Mouse (Mus musculus): ENCODE data around the gene Tfb1m. TPM values are rescaled to one million over a fixed set of nuclear protein-coding genes. Genes with fewer than 3 reads are reported as not detected.

Tfb1m gene
- polyA plus RNA-seq, 1 experiment from 2014 or later: 6.2 TPM

DNA sequence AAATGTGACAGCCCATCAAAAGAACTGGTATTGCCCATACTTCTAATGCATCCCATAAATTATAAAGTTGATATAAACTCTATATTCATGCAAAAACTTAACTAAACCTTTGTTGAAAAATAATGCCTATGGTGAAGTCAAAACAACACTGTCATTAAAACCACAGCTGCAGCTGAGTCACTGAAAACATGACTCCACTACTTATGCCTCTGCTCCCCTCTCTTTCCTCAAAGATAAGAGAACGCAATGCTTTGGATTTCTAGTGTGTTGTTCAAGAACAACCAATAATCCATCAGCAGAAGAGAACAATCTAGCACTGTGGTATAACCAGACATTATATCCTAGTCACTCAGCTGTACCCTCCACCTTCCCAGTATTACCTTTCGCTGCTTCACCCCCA is 17.3 kb downstream of the Tfb1m start:
- 92% methylated on average over 2 of the region's 2 CpGs for WGBS

DNA sequence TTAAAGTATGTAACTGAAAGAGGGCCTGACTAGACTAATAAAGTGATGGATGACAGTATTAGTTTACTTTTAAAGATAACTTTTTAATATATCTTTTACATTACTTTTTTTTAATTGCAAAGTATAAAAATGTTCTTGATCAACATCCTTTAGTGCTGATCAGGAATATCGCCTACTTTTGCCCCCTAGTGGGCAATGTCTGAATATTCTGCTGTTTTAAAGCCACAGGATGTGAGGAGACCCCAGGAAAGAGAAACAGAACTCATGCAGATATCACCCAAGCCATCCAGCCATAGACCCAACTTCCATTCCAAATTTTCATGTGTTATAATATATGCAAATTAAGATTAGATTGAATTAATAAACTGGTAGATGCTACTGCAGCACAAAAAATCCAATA is 24.2 kb downstream of the Tfb1m start:
- Histone ChIP-seq H3K9me3 (ENCODE audit: control insufficient read depth) (no peaks in the 10 kb centered on the region), H3K27me3 (replicated peaks; ENCODE audit: control insufficient read depth, insufficient read depth, low read length) (no peaks in the 10 kb centered on the region), H3K4me3 (ENCODE audit: low read depth, low read length) (no peak overlapping the region), H3K36me3 (ENCODE audit: control insufficient read depth, insufficient read depth) (peaks cover 15% of the 10 kb centered on the region; the same call in 1 of the 2 replicates), H3K4me1 (replicated peaks; ENCODE audit: control insufficient read depth, insufficient read depth, low read length) (no peaks in the 10 kb centered on the region), H3K27ac (ENCODE audit: low read depth, low read length) (no peak overlapping the region), H3K9ac (ENCODE audit: low read depth, low read length) (no peak overlapping the region), H3K4me2 (replicated peaks; ENCODE audit: low read depth) (no peak overlapping the region)
- no peak for ATAC-seq
- WGBS: 40% methylated on average over 1 of the region's 1 CpGs
- peak; percentile 69 for TF ChIP-seq CTCF (IDR thresholded peaks at IDR 0.05; ENCODE audit: low read depth)

More for the DNA sequence above, 17.3 kb downstream of the Tfb1m start:
- H3K4me2 ChIP-seq (replicated peaks; ENCODE audit: low read depth): no peak overlapping the region
- H3K4me1 ChIP-seq (replicated peaks; ENCODE audit: control insufficient read depth, insufficient read depth, low read length): no peaks in the 10 kb centered on the region
- H3K9ac ChIP-seq (ENCODE audit: low read depth, low read length): no peak overlapping the region
- no peak for ATAC-seq
- H3K36me3 ChIP-seq (ENCODE audit: control insufficient read depth, insufficient read depth): peaks cover 22% of the 10 kb centered on the region
- TF ChIP-seq CTCF (IDR thresholded peaks at IDR 0.05; ENCODE audit: low read depth): no peak
- H3K27me3 ChIP-seq (replicated peaks; ENCODE audit: control insufficient read depth, insufficient read depth, low read length): no peaks in the 10 kb centered on the region
- H3K4me3 ChIP-seq (ENCODE audit: low read depth, low read length): no peak overlapping the region
- H3K27ac ChIP-seq (ENCODE audit: low read depth, low read length): no peak overlapping the region
- H3K9me3 ChIP-seq (ENCODE audit: control insufficient read depth): no peaks in the 10 kb centered on the region

DNA sequence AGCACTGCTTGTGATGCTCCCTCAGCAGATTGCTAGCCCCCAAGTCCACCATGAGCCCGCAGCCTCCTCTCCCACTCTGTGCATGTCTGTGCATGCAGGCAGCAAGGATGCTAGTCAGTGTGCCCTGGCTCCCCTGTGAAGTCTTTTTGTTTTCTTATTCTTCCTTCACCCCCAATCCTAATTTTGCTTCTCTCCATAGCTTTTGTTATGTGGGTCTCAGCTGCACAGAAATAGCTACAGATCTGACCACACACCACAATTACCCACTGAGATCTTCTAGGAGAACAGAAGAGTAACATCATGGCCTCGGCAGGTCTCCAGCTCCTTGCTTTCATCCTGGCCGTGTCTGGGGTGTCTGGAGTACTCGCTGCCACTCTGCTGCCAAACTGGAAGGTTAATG is 25.3 kb downstream of the Tfb1m start, which contains the start of gene Cldn20:
TSS of gene Cldn20 (plus strand) at position 301 of the 400 bp plus-strand sequence.
- Histone ChIP-seq H3K4me1 (replicated peaks; ENCODE audit: control insufficient read depth, insufficient read depth, low read length) (no peaks in the 10 kb centered on the region), H3K9ac (ENCODE audit: low read depth, low read length) (no peak within 1 kb of the TSS), H3K4me2 (replicated peaks; ENCODE audit: low read depth) (no peak within 1 kb of the TSS), H3K4me3 (ENCODE audit: low read depth, low read length) (no peak within 1 kb of the TSS), H3K27ac (ENCODE audit: low read depth, low read length) (no peak within 1 kb of the TSS), H3K27me3 (replicated peaks; ENCODE audit: control insufficient read depth, insufficient read depth, low read length) (no peaks in the 10 kb centered on the region), H3K9me3 (ENCODE audit: control insufficient read depth) (no peaks in the 10 kb centered on the region), H3K36me3 (ENCODE audit: control insufficient read depth, insufficient read depth) (peaks cover 15% of the 10 kb centered on the region; the same call in 1 of the 2 replicates)
- no peak for TF ChIP-seq CTCF (IDR thresholded peaks at IDR 0.05; ENCODE audit: low read depth)
- no peak for ATAC-seq
- 97% methylated on average over 4 of the region's 4 CpGs for WGBS

DNA sequence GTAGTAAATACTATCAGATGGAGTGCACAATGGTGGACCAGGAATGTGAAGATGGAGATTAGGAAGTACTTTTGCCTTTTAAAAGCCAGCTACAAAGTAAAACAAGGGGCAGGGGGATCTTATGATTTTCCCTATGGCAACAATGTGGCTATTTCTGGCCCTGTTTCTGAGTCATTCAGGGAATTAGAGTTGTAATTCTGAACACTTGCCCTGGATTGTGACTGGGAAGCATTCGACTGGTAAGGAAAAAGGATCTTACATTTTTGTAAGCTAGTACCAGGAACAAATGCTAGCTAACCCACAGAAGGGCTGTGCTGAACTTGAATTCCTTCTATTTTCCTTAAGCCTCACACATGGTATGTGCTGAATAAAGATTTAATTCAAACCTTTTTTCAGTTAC is 25.9 kb downstream of the Tfb1m start:
- 81% methylated on average over 1 of the region's 1 CpGs for WGBS
- ATAC-seq: no peak

DNA sequence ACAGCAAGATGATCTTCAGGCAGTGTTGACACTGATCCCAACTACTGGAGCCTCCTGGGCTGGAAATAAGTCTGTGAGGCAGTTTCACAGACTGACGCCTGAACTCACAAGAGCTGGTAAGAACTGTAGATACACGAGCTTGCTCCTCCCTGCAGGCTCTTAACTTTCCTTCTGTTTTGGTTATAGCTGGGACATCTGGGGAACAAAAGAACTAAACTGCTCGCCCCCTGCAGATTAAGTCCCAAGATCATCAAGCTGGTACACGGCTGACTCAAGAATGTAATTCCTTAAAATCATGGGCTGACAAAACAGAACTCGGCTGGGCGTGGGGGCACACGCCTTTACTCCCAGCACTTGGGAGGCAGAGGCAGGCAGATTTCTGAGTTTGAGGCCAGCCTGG is 27.0 kb downstream of the Tfb1m start:
- ATAC-seq: no peak
- H3K9me3 ChIP-seq (ENCODE audit: control insufficient read depth): no peaks in the 10 kb centered on the region
- TF ChIP-seq CTCF (IDR thresholded peaks at IDR 0.05; ENCODE audit: low read depth): no peak
- H3K27ac ChIP-seq (ENCODE audit: low read depth, low read length): no peak overlapping the region
- H3K36me3 ChIP-seq (ENCODE audit: control insufficient read depth, insufficient read depth): peaks cover 12% of the 10 kb centered on the region; the same call in 1 of the 2 replicates
- H3K9ac ChIP-seq (ENCODE audit: low read depth, low read length): no peak overlapping the region
- no peaks in the 10 kb centered on the region for H3K27me3 ChIP-seq (replicated peaks; ENCODE audit: control insufficient read depth, insufficient read depth, low read length)
- no peak overlapping the region for H3K4me3 ChIP-seq (ENCODE audit: low read depth, low read length)
- H3K4me2 ChIP-seq (replicated peaks; ENCODE audit: low read depth): no peak overlapping the region
- no peaks in the 10 kb centered on the region for H3K4me1 ChIP-seq (replicated peaks; ENCODE audit: control insufficient read depth, insufficient read depth, low read length)
- WGBS: 83% methylated on average over 7 of the region's 7 CpGs

More for the DNA sequence above, 25.9 kb downstream of the Tfb1m start:
- no peaks in the 10 kb centered on the region for H3K4me1 ChIP-seq (replicated peaks; ENCODE audit: control insufficient read depth, insufficient read depth, low read length)
- no peaks in the 10 kb centered on the region for H3K27me3 ChIP-seq (replicated peaks; ENCODE audit: control insufficient read depth, insufficient read depth, low read length)
- H3K9me3 ChIP-seq (ENCODE audit: control insufficient read depth): no peaks in the 10 kb centered on the region
- TF ChIP-seq CTCF (IDR thresholded peaks at IDR 0.05; ENCODE audit: low read depth): no peak
- no peak overlapping the region for H3K4me3 ChIP-seq (ENCODE audit: low read depth, low read length)
- H3K4me2 ChIP-seq (replicated peaks; ENCODE audit: low read depth): no peak overlapping the region
- H3K9ac ChIP-seq (ENCODE audit: low read depth, low read length): no peak overlapping the region
- H3K36me3 ChIP-seq (ENCODE audit: control insufficient read depth, insufficient read depth): peaks cover 15% of the 10 kb centered on the region; the same call in 1 of the 2 replicates
- H3K27ac ChIP-seq (ENCODE audit: low read depth, low read length): no peak overlapping the region

DNA sequence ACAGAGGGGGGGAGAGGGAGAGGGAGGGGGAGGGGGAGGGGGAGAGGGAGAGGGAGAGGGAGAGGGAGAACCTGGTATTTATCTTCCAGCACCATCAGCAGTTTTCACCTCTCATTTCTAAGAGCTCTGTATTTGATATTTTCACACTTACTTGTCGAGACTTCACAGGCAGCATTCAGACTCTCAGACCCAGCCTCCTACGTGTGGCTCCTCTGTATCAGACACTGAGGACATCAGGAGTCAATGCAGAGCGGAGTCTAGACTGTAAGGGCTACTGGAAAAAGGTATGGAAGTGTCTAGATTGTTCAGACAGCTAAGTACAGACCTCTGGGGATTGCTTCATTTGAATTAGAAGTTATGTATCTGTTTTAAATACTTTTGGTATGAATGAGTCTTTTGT is 28.1 kb downstream of the Tfb1m start:
- Histone ChIP-seq H3K36me3 (ENCODE audit: control insufficient read depth, insufficient read depth) (peaks cover 11% of the 10 kb centered on the region; the same call in 1 of the 2 replicates), H3K27ac (ENCODE audit: low read depth, low read length) (no peak overlapping the region), H3K4me1 (replicated peaks; ENCODE audit: control insufficient read depth, insufficient read depth, low read length) (no peaks in the 10 kb centered on the region), H3K4me3 (ENCODE audit: low read depth, low read length) (no peak overlapping the region), H3K9ac (ENCODE audit: low read depth, low read length) (no peak overlapping the region), H3K4me2 (replicated peaks; ENCODE audit: low read depth) (no peak overlapping the region), H3K9me3 (ENCODE audit: control insufficient read depth) (no peaks in the 10 kb centered on the region), H3K27me3 (replicated peaks; ENCODE audit: control insufficient read depth, insufficient read depth, low read length) (no peaks in the 10 kb centered on the region)
- TF ChIP-seq CTCF (IDR thresholded peaks at IDR 0.05; ENCODE audit: low read depth): no peak
- WGBS: 66% methylated on average over 3 of the region's 3 CpGs
- ATAC-seq: no peak

Data from intestine, postnatal 0 days (tissue).